Mouse (Mus musculus): ENCODE measurements around the gene Cntn4. TPM values are rescaled to one million over a fixed set of nuclear protein-coding genes. Genes with fewer than 3 reads are reported as not detected.

Cntn4 gene
- polyA plus RNA-seq, 1 experiment from 2014 or later, result 4.4 TPM

- ATAC-seq (ENCODE audit: low FRiP score, low TSS enrichment), result no peak
- 86% methylated on average over 2 of the region's 2 CpGs for WGBS
These were observed 786.4 kb downstream of the Cntn4 start for GRCm38 (mm10) chr6:106463857-106464256.

GRCm38 (mm10) chr6:106465766-106466165 is 788.3 kb downstream of the Cntn4 start:
- no peaks in the 10 kb centered on the region for H3K36me3 ChIP-seq (ENCODE audit: insufficient read depth, low read length)
- H3K4me1 ChIP-seq (ENCODE audit: insufficient read depth, low read length), result no peaks in the 10 kb centered on the region
- no peak overlapping the region for H3K4me2 ChIP-seq (replicated peaks; ENCODE audit: low read depth, low read length)
- H3K27me3 ChIP-seq (ENCODE audit: insufficient read depth, low read length), result no peaks in the 10 kb centered on the region
- H3K9me3 ChIP-seq (ENCODE audit: low read length), result no peaks in the 10 kb centered on the region
- H3K27ac ChIP-seq (ENCODE audit: low read length), result no peak overlapping the region
- H3K9ac ChIP-seq (replicated peaks; ENCODE audit: low read length), result no peak overlapping the region
- 55% methylated on average over 2 of the region's 2 CpGs for WGBS
- no peak overlapping the region for H3K4me3 ChIP-seq (ENCODE audit: low read length)
- no peak for ATAC-seq (ENCODE audit: low FRiP score, low TSS enrichment)

More at GRCm38 (mm10) chr6:106463857-106464256, 786.4 kb downstream of the Cntn4 start:
- Histone ChIP-seq H3K27ac (ENCODE audit: low read length) (no peak overlapping the region), H3K9me3 (ENCODE audit: low read length) (no peaks in the 10 kb centered on the region), H3K36me3 (ENCODE audit: insufficient read depth, low read length) (no peaks in the 10 kb centered on the region), H3K27me3 (ENCODE audit: insufficient read depth, low read length) (no peaks in the 10 kb centered on the region), H3K4me3 (ENCODE audit: low read length) (no peak overlapping the region), H3K4me2 (replicated peaks; ENCODE audit: low read depth, low read length) (no peak overlapping the region), H3K9ac (replicated peaks; ENCODE audit: low read length) (no peak overlapping the region), H3K4me1 (ENCODE audit: insufficient read depth, low read length) (no peaks in the 10 kb centered on the region)

- Histone ChIP-seq H3K36me3 (ENCODE audit: insufficient read depth, low read length) (no peaks in the 10 kb centered on the region), H3K4me2 (replicated peaks; ENCODE audit: low read depth, low read length) (no peak overlapping the region), H3K9me3 (ENCODE audit: low read length) (no peaks in the 10 kb centered on the region), H3K9ac (replicated peaks; ENCODE audit: low read length) (no peak overlapping the region), H3K4me3 (ENCODE audit: low read length) (no peak overlapping the region), H3K27ac (ENCODE audit: low read length) (no peak overlapping the region), H3K27me3 (ENCODE audit: insufficient read depth, low read length) (no peaks in the 10 kb centered on the region), H3K4me1 (ENCODE audit: insufficient read depth, low read length) (no peaks in the 10 kb centered on the region)
- ATAC-seq (ENCODE audit: low FRiP score, low TSS enrichment), result no peak
- 75% methylated on average over 5 of the region's 5 CpGs for WGBS
These were observed 789.0 kb downstream of the Cntn4 start for GRCm38 (mm10) chr6:106466267-106467029.

GRCm38 (mm10) chr6:106471840-106472608 is 794.6 kb downstream of the Cntn4 start:
- Histone ChIP-seq H3K9me3 (ENCODE audit: low read length) (no peaks in the 10 kb centered on the region), H3K9ac (replicated peaks; ENCODE audit: low read length) (no peak overlapping the region), H3K27me3 (ENCODE audit: insufficient read depth, low read length) (no peaks in the 10 kb centered on the region), H3K36me3 (ENCODE audit: insufficient read depth, low read length) (no peaks in the 10 kb centered on the region), H3K4me1 (ENCODE audit: insufficient read depth, low read length) (no peaks in the 10 kb centered on the region), H3K4me3 (ENCODE audit: low read length) (no peak overlapping the region), H3K4me2 (replicated peaks; ENCODE audit: low read depth, low read length) (no peak overlapping the region), H3K27ac (ENCODE audit: low read length) (no peak overlapping the region)
- ATAC-seq (ENCODE audit: low FRiP score, low TSS enrichment), result no peak
- WGBS, result 89% methylated on average over 2 of the region's 2 CpGs

- H3K4me2 ChIP-seq (replicated peaks; ENCODE audit: low read depth, low read length), result no peak overlapping the region
- H3K4me1 ChIP-seq (ENCODE audit: insufficient read depth, low read length), result no peaks in the 10 kb centered on the region
- no peak overlapping the region for H3K4me3 ChIP-seq (ENCODE audit: low read length)
- WGBS, result 87% methylated on average over 2 of the region's 2 CpGs
- ATAC-seq (ENCODE audit: low FRiP score, low TSS enrichment), result no peak
- H3K27me3 ChIP-seq (ENCODE audit: insufficient read depth, low read length), result no peaks in the 10 kb centered on the region
- no peaks in the 10 kb centered on the region for H3K9me3 ChIP-seq (ENCODE audit: low read length)
- no peaks in the 10 kb centered on the region for H3K36me3 ChIP-seq (ENCODE audit: insufficient read depth, low read length)
- no peak overlapping the region for H3K27ac ChIP-seq (ENCODE audit: low read length)
- no peak overlapping the region for H3K9ac ChIP-seq (replicated peaks; ENCODE audit: low read length)
These were observed 796.4 kb downstream of the Cntn4 start for GRCm38 (mm10) chr6:106473871-106474270.

GRCm38 (mm10) chr6:106481533-106481932 is 804.1 kb downstream of the Cntn4 start:
- no peaks in the 10 kb centered on the region for H3K4me1 ChIP-seq (ENCODE audit: insufficient read depth, low read length)
- no peak for ATAC-seq (ENCODE audit: low FRiP score, low TSS enrichment)
- no peak overlapping the region for H3K4me2 ChIP-seq (replicated peaks; ENCODE audit: low read depth, low read length)
- no peak overlapping the region for H3K27ac ChIP-seq (ENCODE audit: low read length)
- 90% methylated on average over 1 of the region's 1 CpGs for WGBS
- no peak overlapping the region for H3K4me3 ChIP-seq (ENCODE audit: low read length)
- no peaks in the 10 kb centered on the region for H3K36me3 ChIP-seq (ENCODE audit: insufficient read depth, low read length)
- H3K9me3 ChIP-seq (ENCODE audit: low read length), result no peaks in the 10 kb centered on the region
- H3K9ac ChIP-seq (replicated peaks; ENCODE audit: low read length), result no peak overlapping the region
- H3K27me3 ChIP-seq (ENCODE audit: insufficient read depth, low read length), result no peaks in the 10 kb centered on the region

- H3K36me3 ChIP-seq (ENCODE audit: insufficient read depth, low read length), result no peaks in the 10 kb centered on the region
- H3K4me1 ChIP-seq (ENCODE audit: insufficient read depth, low read length), result no peaks in the 10 kb centered on the region
- no peak for ATAC-seq (ENCODE audit: low FRiP score, low TSS enrichment)
- H3K27ac ChIP-seq (ENCODE audit: low read length), result no peak overlapping the region
- no peak overlapping the region for H3K9ac ChIP-seq (replicated peaks; ENCODE audit: low read length)
- no peaks in the 10 kb centered on the region for H3K27me3 ChIP-seq (ENCODE audit: insufficient read depth, low read length)
- no peak overlapping the region for H3K4me2 ChIP-seq (replicated peaks; ENCODE audit: low read depth, low read length)
- H3K9me3 ChIP-seq (ENCODE audit: low read length), result no peaks in the 10 kb centered on the region
- no peak overlapping the region for H3K4me3 ChIP-seq (ENCODE audit: low read length)
- 56% methylated on average over 3 of the region's 3 CpGs for WGBS
These were observed 818.8 kb downstream of the Cntn4 start for GRCm38 (mm10) chr6:106496303-106496702.

- no peaks in the 10 kb centered on the region for H3K36me3 ChIP-seq (ENCODE audit: insufficient read depth, low read length)
- H3K4me1 ChIP-seq (ENCODE audit: insufficient read depth, low read length), result no peaks in the 10 kb centered on the region
- no peak overlapping the region for H3K4me2 ChIP-seq (replicated peaks; ENCODE audit: low read depth, low read length)
- no peaks in the 10 kb centered on the region for H3K27me3 ChIP-seq (ENCODE audit: insufficient read depth, low read length)
- H3K9ac ChIP-seq (replicated peaks; ENCODE audit: low read length), result no peak overlapping the region
- no peaks in the 10 kb centered on the region for H3K9me3 ChIP-seq (ENCODE audit: low read length)
- no peak overlapping the region for H3K27ac ChIP-seq (ENCODE audit: low read length)
- no peak overlapping the region for H3K4me3 ChIP-seq (ENCODE audit: low read length)
- no peak for ATAC-seq (ENCODE audit: low FRiP score, low TSS enrichment)
- WGBS, result 90% methylated on average over 3 of the region's 3 CpGs
These were observed 821.7 kb downstream of the Cntn4 start for GRCm38 (mm10) chr6:106499166-106499565.

- ATAC-seq (ENCODE audit: low FRiP score, low TSS enrichment), result no peak
- Histone ChIP-seq H3K4me2 (replicated peaks; ENCODE audit: low read depth, low read length) (no peak overlapping the region), H3K4me3 (ENCODE audit: low read length) (no peak overlapping the region), H3K27ac (ENCODE audit: low read length) (no peak overlapping the region), H3K27me3 (ENCODE audit: insufficient read depth, low read length) (no peaks in the 10 kb centered on the region), H3K4me1 (ENCODE audit: insufficient read depth, low read length) (no peaks in the 10 kb centered on the region), H3K9ac (replicated peaks; ENCODE audit: low read length) (no peak overlapping the region), H3K36me3 (ENCODE audit: insufficient read depth, low read length) (no peaks in the 10 kb centered on the region), H3K9me3 (ENCODE audit: low read length) (no peaks in the 10 kb centered on the region)
- 39% methylated on average over 9 of the region's 9 CpGs for WGBS
These were observed 826.5 kb downstream of the Cntn4 start for GRCm38 (mm10) chr6:106503961-106504360.

- no peaks in the 10 kb centered on the region for H3K4me1 ChIP-seq (ENCODE audit: insufficient read depth, low read length)
- no peaks in the 10 kb centered on the region for H3K36me3 ChIP-seq (ENCODE audit: insufficient read depth, low read length)
- ATAC-seq (ENCODE audit: low FRiP score, low TSS enrichment), result no peak
- no peak overlapping the region for H3K27ac ChIP-seq (ENCODE audit: low read length)
- H3K9me3 ChIP-seq (ENCODE audit: low read length), result no peaks in the 10 kb centered on the region
- no peak overlapping the region for H3K4me2 ChIP-seq (replicated peaks; ENCODE audit: low read depth, low read length)
- H3K4me3 ChIP-seq (ENCODE audit: low read length), result no peak overlapping the region
- WGBS, result 69% methylated on average over 1 of the region's 1 CpGs
- H3K9ac ChIP-seq (replicated peaks; ENCODE audit: low read length), result no peak overlapping the region
- H3K27me3 ChIP-seq (ENCODE audit: insufficient read depth, low read length), result no peaks in the 10 kb centered on the region
These were observed 842.9 kb downstream of the Cntn4 start for GRCm38 (mm10) chr6:106520367-106520766.
